Mouse (Mus musculus): ENCODE data around the gene H2-Aa.

GRCm38 (mm10) chr17:34312185-34312584 lies 24.6 kb upstream of the H2-Aa start:
- TF ChIP-seq CTCF (IDR thresholded peaks at IDR 0.05; ENCODE audit: borderline replicate concordance, insufficient read depth, low read length): no peak
- no peak for TF ChIP-seq POLR2A (IDR thresholded peaks at IDR 0.05; ENCODE audit: low read depth, low read length)

Measured in embryonic fibroblast, embryonic 13.5 days (primary cell).